Mouse (Mus musculus) lung, adult 2 months (tissue): ENCODE data around the gene Dnajc2. TPM values are rescaled to one million over a fixed set of nuclear protein-coding genes. Genes with fewer than 3 reads are reported as not detected.

Experiments used
- DNase-seq: peaks from one replicate; pipeline ENCODE4 v3.0.0; 2022
- H3K4me1 ChIP-seq: fragments of 200-500 bp; 2 replicates; pipeline ENCODE4 v1.6.1; 2011; ENCODE audit warnings: low read length; ENCODE audit not compliant: control insufficient read depth, insufficient read depth
- H3K4me3 ChIP-seq: fragments of 200-500 bp; replicated peaks from 2 replicates; pipeline ENCODE3; 2011; ENCODE audit warnings: low read depth, mild to moderate bottlenecking, control low read depth, low read length; ENCODE audit errors: extremely low read depth
- CTCF ChIP-seq: fragments of 200-500 bp; IDR thresholded peaks from 2 replicates; pipeline ENCODE4 v1.5.1; 2011; ENCODE audit warnings: mild to moderate bottlenecking, low read length, control low read depth; ENCODE audit not compliant: insufficient read depth
- POLR2A ChIP-seq: fragments of 200-500 bp; IDR thresholded peaks from 2 replicates; pipeline ENCODE4 v1.6.1; 2011; ENCODE audit warnings: low read depth, mild to moderate bottlenecking, control low read depth, low read length, borderline replicate concordance; ENCODE audit errors: extremely low read depth
- WGBS: fragments of 180-500 bp; shearing (Covaris S2); methylation state at CpG from one replicate; pipeline ENCODE4 v1.1.7; 2018; 5-methylcytosine and 5-hydroxymethylcytosine counted together
- polyA plus RNA-seq: library from polyadenylated mRNA; depleted of rRNA; stranded (reverse); fragments of >200 nt; gene quantifications from 2 replicates; pipeline ENCODE4 v1.2.3, GENCODE M21; 2012

Dnajc2 gene
- polyA plus RNA-seq, 1 experiment: 5.9 TPM

DNA sequence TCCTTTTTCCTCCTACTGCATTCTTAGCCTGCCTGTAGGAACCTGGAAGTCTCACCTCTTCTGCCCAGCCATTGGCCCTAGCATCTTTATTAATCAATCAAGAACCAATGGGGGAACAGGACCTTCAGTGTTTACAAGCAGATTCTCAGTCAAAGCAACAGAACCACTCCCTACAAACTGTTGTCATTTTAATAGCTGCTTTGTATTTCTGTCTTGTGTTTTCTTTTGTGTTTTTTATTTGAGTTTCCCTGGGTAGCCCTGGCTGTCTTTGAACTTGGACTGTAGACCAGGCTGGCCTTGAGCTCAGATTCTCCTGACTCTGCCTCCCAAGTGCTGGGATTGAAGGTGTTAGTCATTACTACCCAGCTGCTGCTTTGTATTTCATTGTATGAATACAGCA is 7.1 kb upstream of the Dnajc2 start:
- H3K4me1 ChIP-seq: peaks cover 3% of the 10 kb centered on the region; the same call in 1 of the 2 replicates
- TF ChIP-seq CTCF: no peak
- TF ChIP-seq POLR2A: no peak
- DNase-seq: no peak
- no peak overlapping the region for H3K4me3 ChIP-seq

DNA sequence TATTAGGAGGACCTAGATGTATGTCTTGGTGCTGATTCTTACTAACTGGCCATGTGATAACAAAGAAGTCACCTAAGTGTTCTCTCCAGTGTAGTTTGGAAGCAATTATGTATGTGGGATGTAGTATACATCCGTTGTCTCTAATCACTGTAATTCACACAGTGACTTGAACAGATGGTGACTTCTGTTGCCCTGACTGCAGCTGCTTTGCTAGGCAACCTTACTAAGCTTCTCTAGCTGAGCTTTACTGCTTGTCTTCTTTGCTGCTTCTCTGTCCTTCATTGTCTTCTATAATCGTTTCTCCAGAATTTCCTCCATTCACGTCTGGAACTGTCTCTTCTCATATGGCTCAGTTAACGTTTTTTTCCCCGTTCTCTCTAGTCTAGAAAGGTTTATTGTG is 4.0 kb upstream of the Dnajc2 start:
- 72% methylated on average over 5 of the region's 5 CpGs for WGBS

DNA sequence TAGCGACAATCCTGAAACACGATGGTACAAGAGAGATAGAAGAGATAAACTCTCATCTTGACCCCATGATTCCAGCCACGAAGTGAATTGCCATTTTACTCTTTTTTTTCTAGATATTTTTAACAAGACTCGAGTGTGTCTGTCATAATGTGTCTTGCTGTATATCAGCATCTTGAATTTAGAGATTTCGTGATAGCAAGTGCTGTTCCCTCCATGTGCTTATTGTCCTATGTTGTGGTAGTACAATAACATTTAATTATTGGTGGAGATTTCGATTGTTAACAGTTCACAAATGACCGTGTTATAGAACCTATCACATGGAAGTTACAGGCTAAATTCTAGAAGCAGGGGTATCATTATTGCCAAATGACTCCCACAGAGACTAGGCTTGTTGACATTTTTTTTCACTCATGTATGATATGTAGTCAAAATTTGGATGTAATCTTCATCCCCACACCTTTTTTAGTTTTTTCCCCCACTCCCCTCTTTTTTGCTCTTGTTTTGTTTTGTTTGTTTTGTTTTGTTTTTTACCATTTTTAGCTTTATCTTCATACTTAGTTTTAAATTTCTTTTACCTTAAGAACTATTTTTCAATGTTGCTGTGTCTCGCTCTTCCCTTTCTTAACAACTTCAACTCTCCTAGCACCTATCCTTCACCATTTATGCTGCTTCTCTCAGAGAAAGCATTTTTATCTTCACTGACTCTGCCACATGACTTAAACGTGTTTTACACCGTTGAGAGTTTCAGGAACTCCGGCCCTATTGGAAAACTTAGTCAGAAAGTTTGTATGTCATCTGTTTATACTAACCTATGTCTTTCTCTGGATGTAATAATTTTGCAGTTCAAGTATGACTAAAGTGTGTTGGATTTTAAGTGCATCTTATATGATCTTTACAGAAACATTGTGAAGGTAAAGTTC is 2.4 kb upstream of the Dnajc2 start:
- DNase-seq: no peak
- H3K4me1 ChIP-seq: peaks cover 5% of the 10 kb centered on the region
- H3K4me3 ChIP-seq: peak overlapping the region; percentile 99
- TF ChIP-seq CTCF: no peak
- no peak for TF ChIP-seq POLR2A
- WGBS: 29% methylated on average over 11 of the region's 11 CpGs

More for the DNA sequence above, 4.0 kb upstream of the Dnajc2 start:
- Histone ChIP-seq H3K4me1 (peaks cover 5% of the 10 kb centered on the region), H3K4me3 (no peak overlapping the region)
- no peak for DNase-seq
- TF ChIP-seq CTCF (no peak), POLR2A (no peak)

DNA sequence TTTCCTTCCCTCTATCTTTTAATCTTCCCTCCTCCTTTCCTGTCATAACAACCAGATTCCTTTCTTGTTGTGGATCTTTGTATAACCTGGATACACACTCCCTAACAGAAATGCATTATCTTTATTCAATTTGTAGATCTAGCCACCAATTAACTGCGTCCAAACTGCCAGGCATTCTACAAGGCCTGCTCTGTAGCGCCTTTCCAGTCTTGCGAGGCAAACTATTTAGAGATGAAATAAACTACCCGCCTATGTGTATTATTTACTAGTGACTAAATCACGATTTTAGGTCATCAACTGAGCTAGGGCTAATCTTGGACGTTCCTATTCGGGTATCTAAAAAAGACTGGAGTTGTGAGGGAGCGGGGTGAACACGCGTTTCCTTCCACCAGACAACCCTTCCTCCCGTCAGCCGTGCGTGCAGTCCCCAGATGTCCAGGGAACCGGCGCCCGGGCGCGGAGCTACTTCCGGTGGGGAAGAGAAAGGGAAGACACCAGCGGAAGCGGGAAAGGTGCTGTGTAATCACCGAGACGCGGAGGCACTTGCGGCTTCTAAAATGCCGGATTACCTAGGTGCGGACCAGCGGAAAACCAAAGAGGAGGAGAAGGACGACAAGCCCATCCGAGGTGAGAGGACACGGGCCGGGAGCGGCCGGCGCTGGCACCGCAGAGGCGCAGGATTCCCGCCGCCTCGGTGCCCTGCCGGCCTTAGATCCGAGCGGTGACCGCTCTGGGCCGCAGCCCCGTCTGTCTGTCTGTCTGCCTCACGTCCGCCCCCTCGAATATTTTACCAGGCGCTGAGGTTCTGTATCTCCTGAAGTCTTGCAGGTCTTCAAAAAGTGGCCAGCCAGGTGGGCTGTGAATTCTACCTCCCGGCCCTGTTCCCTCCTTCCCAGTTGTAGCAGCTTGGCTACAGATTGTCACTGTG is 1.5 kb upstream of the Dnajc2 start:
- Histone ChIP-seq H3K4me3 (peak overlapping the region; percentile 99), H3K4me1 (peaks cover 5% of the 10 kb centered on the region)
- TF ChIP-seq POLR2A: peak; percentile 90
- TF ChIP-seq CTCF: no peak
- DNase-seq: peak; percentile 93
- under 1% methylated on average over 51 of the region's 51 CpGs for WGBS

DNA sequence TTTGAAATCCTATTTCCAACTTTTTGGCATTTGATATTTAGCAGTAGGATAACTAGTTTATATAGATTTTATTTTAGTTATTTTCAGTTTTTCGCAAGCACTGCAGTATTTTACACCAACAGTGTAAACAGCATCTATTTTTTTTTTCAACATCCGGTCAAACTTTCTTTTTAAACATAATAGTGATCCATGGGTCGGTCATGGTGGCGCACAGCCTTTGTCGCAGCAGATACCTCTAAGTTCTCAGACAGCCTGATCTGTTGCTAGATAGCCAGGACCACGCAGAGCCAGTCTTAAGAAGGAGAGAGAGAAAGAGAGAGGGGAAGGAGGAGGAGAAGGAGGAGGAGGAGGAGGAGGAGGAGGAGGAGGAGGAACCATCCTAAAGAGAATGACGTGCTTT is 725 bp upstream of the Dnajc2 start:
- Histone ChIP-seq H3K4me1 (peaks cover 5% of the 10 kb centered on the region), H3K4me3 (no peak overlapping the region)
- DNase-seq: no peak
- 77% methylated on average over 6 of the region's 7 CpGs for WGBS
- TF ChIP-seq POLR2A: no peak
- no peak for TF ChIP-seq CTCF

DNA sequence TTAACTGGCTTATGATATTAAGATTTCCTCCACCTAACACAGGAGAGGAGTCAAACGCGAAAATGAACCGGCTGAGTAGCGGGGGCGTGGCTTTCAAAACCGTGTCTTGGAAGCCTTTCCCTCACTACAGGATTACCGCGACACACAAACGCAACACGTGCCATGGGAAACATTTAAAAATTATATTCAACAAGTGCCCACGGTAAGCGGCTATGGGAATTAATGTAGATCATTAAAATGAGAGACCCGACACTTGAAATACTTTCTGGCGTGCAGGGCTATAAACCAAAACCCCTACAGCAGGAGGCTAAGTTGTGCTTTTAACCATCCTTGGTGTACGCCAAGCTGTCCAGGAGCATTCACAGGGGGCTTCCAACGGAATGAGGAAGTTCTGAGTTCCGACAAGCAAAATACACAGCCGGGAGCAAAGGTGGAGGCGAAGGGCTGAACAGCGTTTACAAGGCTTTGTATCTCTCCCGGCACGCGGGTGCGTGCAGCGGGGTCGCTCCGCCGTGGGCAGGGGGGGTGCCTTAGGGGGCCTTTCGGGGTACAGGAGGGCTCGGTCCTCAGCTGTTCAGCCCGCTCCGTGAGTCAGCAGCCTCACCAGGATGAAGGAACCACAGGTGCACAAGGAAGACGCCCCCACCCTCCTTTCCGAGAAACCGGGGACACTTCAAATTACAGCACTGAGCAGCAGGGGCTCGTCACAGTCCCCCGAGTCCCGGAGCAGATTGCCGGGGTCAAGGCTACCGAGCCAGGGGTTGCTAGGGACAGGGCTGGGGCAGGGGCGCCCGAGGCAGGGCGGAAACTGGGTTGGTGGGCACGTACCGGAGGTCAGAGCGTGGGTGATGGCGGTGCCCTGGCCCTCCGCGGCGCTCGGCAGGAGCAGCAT is 644 bp downstream of the Dnajc2 start:
- no peak for TF ChIP-seq POLR2A
- no peak for TF ChIP-seq CTCF
- peak; percentile 11 for DNase-seq
- Histone ChIP-seq H3K4me1 (peaks cover 5% of the 10 kb centered on the region), H3K4me3 (peak overlapping the region; percentile 75)
- WGBS: under 1% methylated on average over 51 of the region's 51 CpGs

DNA sequence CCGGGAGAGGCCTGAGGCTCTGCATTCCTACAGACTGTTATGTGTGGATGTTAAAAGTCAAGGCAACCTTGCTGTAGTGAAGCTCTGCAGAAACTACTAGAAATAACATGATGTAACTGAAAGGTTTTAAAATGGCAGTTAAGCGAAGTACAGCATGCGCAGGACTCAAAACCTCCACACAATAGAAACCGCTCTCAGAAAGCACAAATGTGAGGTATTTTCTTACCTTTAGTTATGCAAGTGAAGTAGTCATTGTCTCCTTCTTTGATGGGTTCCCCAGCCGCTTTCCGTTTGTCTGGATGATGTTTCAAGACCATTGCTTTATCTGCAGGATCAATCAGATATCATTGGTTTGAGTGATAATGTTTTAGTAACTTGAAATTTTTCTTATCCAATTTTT is 8.6 kb downstream of the Dnajc2 start:
- H3K4me3 ChIP-seq: no peak overlapping the region
- TF ChIP-seq CTCF: no peak
- no peak for TF ChIP-seq POLR2A
- no peaks in the 10 kb centered on the region for H3K4me1 ChIP-seq
- 95% methylated on average over 6 of the region's 6 CpGs for WGBS
- DNase-seq: no peak

DNA sequence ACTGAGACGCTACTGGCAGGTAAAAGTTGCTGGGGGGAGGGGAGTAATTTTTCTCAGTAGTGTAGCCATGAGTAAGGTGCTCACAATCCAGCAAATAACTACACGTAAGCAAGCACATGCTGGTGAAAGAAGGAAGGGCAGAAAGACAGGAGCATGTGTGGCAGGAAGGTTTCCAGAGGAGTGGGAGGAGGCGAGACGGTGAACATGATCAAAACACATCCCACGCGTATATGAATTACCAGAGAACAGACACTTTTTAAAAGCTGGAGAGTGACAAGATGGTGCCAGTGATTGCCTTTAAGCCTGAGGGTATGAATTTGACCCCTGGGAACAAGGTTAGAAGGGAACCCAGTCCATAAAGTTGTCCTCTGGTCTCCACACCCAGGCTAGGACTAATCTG is 15.2 kb downstream of the Dnajc2 start:
- DNase-seq: no peak
- Histone ChIP-seq H3K4me1 (no peaks in the 10 kb centered on the region), H3K4me3 (no peak overlapping the region)
- TF ChIP-seq POLR2A (no peak), CTCF (no peak)
- WGBS: 91% methylated on average over 6 of the region's 6 CpGs
